Mouse (Mus musculus): Measurements from ENCODE around the gene Flcn.

The Flcn gene

GRCm38 (mm10) chr11:59804409-59805110 is 5.3 kb downstream of the Flcn start:
- DNase-seq: no peak

GRCm38 (mm10) chr11:59803516-59803915 is 6.3 kb downstream of the Flcn start:
- DNase-seq: no peak

DNA sequence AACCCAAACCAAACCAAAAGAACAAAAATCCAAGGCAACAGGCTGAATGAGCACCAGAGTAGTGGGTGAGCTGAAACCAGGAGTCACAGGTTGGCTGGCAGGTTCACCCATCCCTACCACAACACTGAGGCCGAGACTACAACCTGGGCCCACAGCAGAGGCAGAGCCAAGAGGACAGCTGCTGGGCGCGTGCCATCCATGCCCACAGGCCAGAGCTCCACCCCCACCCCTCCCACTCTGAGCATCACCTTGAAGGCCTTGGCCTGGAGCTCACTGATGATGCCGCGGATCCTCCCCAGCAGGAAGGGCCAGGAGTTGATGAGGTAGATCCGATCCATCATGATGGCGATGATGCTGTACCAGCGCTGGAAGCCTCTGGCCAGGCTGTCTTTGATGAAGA is 7.9 kb downstream of the Flcn start:
- no peak for DNase-seq

DNA sequence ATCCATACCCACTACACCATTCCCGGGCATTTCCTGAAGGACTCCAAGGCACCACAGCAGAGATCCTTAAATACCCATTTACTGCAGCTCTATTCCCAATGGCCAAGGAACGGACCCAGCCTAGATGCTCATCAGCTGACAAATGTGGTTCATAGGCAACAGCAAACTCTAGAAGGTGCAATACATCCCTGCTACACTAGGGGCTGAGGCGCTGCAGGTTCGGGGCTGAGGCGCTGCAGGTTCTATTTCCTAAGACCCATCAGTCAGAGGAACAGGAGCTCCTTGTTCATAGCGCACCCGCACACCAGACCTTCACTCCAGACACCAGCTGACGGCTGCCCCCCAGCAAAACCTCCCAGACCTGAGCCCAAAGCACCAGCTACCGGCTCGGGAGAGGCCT is 9.4 kb downstream of the Flcn start:
- no peak for DNase-seq

DNA sequence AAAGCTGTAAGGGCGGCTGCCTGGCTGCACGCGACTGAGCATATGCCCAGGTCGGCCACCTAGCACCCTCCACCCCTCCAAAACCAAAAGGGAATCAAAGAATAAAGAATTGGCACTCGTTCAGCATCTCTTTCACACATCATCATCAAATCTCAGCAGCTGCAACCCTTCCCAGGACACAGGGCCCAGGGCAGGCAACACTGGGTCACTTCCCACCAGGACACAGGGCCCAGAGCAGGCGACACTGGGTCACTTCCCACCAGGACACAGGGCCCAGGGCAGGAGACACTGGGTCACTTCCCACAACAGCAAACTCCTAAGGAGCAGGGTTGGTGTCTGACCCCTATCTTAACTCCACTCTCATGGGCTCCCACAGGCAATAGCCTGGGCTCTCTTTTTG is 16.4 kb downstream of the Flcn start:
- no peak for DNase-seq

DNA sequence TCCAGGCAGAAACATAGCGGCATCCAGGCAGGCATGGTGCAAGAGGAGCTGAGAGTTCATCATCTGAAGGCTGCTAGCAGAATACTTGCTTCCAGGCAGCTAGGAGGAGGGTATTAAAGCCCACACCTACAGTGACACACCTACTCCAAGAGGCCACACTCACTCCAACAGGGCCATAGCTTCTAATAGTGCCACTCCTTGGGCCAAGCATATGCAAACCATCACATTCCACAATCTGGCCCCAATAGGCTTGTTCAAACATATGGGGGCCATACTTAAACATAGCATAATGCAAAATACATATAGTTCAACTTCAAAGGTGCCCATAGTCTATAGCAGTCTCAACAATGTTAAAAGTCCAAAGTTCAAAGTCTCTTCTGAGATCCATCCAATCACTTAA is 20.5 kb downstream of the Flcn start:
- no peak for DNase-seq

DNA sequence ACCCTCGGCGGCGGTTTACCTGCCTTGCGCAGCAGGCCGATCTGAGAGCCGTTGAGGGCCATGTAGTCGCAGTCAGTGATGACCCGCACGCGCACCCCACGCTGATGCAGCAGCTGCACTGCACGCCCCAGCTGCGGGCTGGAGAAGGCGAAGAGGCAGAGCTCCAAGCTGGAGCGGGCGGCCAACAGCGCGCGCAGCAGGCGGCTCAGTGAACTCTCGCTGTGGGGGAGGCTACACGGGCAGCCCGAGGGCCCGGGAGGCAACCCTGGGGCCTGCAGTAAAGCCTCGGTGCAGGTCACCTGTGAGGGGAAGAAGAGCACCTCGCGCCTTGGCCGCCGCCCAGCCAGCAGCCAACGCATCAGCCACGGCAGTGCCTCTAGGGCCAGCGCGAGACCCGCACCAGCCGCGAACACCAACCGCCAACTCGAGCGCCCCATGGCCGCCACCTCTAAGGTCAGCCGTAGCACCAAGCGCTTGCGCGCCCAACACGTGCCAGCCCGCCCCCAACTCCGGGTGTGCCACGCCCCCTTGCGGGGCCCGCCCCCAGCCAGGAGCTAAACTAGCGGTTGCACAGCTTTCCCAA is 22.5 kb downstream of the Flcn start, which contains the start of gene Pld6:
Gene Pld6 (minus strand): TSS at position 447 of the 583 bp plus-strand sequence.
- DNase-seq: peak; percentile 54

DNA sequence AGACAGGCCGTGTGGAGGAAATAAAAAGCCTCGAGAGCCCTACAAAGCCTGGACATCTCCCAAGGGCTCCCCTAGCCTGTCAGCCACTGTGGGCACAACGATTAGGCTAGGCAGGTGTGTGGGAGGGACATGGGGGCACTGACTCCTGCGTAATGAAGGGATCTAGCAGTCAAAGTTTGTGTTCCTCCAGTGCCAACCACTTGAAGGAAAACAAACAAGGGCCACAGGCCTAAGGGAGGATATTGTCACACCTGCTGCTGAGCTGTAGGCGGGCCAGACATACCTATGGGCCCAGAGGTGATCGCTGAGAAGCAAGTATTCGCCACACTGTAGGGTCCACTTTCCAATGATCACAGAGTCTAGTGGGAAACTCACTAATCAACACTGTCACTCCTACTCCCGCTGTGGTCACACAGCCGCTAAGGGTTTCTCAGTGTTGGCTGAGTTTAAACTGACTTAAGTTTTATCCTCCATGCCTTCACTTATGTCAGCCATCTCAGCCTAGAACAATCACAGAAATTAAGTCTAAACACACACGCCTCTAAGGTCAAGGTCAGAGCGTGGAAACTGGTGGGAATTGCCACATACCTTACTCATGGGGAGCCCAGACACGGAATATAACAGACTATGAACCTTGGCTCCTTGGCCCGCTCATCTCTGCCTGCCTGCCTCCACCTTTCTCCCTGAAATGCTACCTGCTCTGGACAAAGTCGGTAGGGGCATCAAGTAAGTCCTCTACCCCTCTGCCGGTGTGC is 23.2 kb downstream of the Flcn start:
- DNase-seq: no peak

DNA sequence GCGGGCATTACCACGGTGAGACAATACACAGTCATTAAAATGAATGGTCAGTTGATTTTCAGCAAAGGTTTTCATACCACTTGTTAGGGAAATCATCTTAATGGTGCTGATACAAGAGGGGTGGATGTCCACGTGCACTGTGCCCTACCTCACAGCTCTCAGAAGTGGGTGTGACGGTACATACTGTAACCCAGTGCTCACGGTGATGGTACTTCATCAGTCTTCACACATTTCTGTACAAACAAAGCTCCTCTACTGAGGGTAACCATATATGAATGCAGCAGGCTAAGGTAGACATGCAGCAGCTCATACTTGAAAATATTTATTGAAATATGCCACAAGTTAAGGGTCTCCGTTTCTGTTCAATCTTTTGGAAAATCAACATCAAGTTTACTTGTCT is 26.2 kb downstream of the Flcn start:
- no peak for DNase-seq

GRCm38 (mm10) chr11:59782091-59782590 is 27.7 kb downstream of the Flcn start:
- DNase-seq: no peak

GRCm38 (mm10) chr11:59780241-59780640 is 29.6 kb downstream of the Flcn start:
- no peak for DNase-seq

GRCm38 (mm10) chr11:59779406-59779805 is 30.4 kb downstream of the Flcn start:
- DNase-seq: no peak

GRCm38 (mm10) chr11:59778874-59779223 is 31.0 kb downstream of the Flcn start:
- DNase-seq: no peak

GRCm38 (mm10) chr11:59778181-59778873 is 31.5 kb downstream of the Flcn start:
- peak; percentile 81 for DNase-seq

DNA sequence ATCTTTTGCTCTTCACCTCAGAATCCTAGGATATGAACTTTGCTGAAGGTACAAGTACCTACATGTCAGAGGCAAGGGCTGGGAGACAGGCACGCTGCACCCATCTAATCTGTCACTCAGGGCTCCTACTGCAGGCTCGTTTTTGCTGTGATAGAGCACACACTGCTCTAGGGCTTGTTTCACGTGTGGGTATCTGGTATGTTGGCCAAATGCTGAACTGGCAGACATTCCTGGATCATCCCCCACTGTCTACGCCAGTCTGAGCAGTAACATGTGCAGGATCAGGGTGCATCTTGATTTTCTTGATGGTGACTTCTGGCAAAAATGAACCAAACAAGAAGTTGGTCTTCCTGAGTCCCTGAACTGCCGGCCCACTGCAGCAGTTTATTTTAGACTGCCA is 32.6 kb downstream of the Flcn start:
- DNase-seq: no peak

- no peak for DNase-seq
Measured at GRCm38 (mm10) chr11:59775435-59776148, 34.2 kb downstream of the Flcn start.

DNA sequence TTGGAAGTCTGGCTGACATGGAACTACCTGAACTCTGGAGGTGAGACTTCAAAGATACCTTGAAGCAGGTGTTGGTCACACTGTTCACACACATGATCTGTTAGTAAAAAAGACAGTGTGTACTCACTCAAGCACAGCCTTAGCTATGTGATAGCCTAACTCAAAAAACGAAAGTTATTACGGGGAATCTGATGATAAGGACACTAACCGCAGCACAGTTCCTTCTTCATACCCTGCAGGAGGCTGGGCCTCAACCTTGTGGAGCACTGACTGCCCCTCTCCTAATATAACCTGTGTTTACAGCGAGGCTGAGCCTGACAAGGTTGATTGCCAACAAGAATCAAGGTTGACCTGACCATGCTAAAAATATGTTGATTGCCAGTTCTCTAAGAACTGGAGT is 35.3 kb downstream of the Flcn start:
- DNase-seq: no peak

GRCm38 (mm10) chr11:59772902-59773301 is 36.9 kb downstream of the Flcn start:
- no peak for DNase-seq

DNA sequence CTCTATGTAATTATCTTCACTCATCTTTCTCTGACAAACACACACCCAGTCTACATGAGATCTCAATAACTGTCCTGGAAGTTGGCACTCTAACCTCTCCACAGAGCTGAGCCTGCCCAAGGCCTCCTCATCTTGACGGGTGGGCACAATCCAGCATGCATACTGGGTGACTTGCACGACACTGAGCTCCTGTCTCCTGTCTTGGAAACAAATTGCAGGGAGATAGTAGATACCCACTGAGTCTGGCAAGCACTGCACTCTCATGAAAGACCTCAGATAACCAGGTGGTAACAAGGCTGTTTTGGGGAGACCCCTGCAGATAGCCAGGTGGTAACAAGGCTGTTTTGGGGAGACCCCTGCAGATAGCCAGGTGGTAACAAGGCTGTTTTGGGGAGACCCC is 37.5 kb downstream of the Flcn start:
- no peak for DNase-seq

GRCm38 (mm10) chr11:59770753-59771152 is 39.1 kb downstream of the Flcn start:
- no peak for DNase-seq

- no peak for DNase-seq
Measured at GRCm38 (mm10) chr11:59769738-59770137, 40.1 kb downstream of the Flcn start.

GRCm38 (mm10) chr11:59769307-59769706 is 40.5 kb downstream of the Flcn start:
- no peak for DNase-seq

DNA sequence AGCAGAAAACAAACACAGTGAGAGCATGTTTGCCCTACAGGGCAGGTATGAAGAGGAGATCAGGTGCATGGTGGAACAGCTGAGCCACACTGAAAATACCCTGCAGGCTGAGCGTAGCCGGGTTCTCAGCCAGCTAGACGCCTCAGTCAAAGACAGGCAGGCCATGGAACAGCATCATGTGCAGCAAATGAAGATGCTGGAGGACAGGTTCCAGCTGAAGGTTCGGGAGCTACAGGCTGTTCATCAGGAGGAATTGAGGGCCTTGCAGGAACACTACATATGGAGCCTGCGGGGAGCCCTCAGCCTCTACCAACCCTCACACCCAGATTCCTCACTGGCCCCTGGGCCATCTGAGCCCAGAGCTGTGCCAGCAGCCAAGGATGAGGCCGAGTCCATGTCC is 49.0 kb downstream of the Flcn start:
- DNase-seq: no peak

Data from kidney, adult 9 months (tissue).